Mouse (Mus musculus) erythroblast, adult 5-6 weeks (primary cell): ENCODE results near the gene Pdp2. TPM values are rescaled to one million over a fixed set of nuclear protein-coding genes. Genes with fewer than 3 reads are reported as not detected.
A peak's percentile ranks its signal among the peaks of the same experiment; 100 is the strongest.

Source experiments
- ATAC-seq: replicated peaks from 2 replicates; pipeline ENCODE4 v1.8.0; 2016; ENCODE audit warnings: moderate number of reproducible peaks, mild to moderate bottlenecking, moderate TSS enrichment, inconsistent platforms; ENCODE audit not compliant: poor library complexity, low FRiP score, severe bottlenecking
- total RNA-seq, 2 experiments: library from RNA; stranded (forward) in 1 of 2; stranded (reverse) in 1 of 2; fragments of 150-400 nt in 1 of 2; fragments of 200-764, 138-1000 nt in 1 of 2; gene quantifications; 2 replicates each; pipeline versions ENCODE4 v1.2.3 to v1.2.4; 2015 to 2017; ENCODE audit warnings: low replicate concordance in 2 of 2

The Pdp2 gene
- total RNA-seq, 2 experiments from 2014 or later: 0.38 to 1.3 TPM

DNA sequence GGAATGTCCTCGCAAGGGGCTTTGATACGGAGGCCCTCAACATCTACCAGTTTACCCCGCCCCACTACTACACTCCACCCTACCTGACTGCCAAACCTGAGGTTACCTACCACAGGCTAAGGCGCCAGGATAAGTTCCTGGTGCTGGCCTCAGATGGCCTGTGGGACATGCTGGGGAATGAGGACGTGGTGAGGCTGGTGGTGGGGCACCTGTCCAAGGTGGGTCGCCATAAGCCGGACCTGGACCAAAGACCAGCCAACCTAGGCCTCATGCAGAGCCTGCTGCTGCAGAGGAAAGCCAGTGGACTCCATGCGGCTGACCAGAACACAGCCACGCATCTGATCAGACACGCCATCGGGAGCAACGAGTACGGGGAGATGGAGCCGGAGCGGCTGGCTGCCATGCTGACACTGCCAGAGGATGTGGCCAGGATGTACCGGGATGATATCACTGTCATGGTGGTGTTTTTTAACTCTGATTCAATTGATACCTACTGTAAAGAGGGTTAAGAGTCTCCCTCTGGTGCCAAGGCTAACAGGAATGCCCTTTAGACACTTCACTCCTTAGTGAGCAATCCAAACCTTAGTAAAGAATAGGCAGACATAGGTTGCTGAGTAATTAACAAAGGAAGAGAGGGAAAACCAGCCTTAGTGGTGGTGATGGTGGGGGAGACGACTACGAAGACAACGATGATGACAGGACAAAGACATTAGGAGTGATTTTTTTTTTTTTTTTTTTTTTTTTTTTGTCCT lies 3.5 kb downstream of the Pdp2 start:
- no peak for ATAC-seq

DNA sequence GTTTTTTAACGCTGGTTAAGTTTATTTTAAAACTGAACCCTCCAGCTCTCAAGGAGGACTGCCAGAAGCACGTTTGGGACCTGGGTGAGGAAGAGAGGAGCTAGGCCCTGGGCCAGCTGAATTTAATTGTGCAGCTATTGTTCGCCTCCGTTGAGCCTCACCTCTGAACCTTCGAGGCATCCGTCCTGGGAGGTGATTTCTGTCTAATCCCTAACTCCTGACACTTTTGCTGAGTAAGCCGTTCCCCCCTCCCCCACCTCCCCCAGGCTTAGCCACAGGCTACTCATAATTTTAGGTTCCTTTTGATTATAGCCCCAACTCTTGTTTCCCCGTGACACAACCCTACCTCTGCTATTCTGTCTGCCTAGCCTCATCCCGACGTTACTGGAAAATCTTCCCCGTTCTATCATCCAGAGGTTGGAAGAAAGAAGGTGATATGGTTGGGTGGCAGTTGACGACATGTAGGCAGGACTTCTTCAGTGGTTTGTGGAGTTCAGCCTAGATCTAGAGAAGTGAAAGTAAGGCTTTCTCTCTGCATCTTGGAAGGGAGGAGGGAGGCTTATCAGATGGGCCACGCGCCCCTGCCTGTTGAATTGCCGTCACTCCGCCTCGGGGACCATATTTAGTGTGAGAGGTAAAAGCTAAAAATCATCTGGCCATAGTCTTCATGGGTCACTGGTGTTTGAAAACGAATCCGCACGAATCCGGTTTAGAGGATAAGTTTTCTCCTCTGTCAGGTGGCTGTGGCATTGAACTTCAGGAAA lies 4.7 kb downstream of the Pdp2 start:
- ATAC-seq: peak; percentile 73

DNA sequence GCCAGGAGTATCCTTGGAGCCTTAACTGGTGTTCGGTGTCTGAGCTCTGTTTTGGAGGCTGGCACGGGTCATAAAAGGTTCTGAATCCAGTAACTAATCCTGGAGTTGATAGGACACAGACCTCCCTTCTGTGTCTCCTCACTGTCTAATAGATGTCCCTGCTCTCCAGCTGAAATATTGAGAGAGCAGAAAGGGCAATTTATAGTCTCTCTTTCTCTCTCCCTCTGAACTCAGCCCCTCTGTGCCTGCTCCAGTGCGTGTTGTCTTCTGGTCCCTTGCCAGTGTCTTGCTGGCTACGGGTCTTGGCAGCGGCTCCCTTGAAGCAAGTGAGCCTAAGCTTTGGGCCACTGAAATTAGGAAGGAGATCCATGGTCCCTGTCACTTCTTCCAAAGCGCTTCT lies 6.4 kb downstream of the Pdp2 start:
- ATAC-seq: no peak

DNA sequence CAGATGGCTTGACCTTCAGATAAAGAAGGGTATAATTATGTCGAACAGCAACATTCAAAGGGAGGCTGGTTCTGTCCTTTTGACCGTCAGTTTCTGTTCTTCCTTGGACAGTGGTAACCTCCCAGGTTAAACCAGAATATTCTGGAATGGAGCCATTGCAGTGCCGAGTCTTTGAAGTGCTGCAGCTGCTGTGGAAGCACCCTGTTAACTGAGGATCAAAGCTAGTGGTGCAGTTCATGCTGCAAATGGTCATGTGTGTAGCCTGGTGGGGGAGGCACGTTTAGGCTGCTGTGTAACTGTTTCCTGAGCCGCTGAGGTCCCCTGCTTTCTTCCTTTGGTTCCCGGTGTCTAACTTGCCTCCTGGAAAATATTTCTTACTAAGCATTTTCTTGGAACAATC lies 7.2 kb downstream of the Pdp2 start:
- ATAC-seq: no peak

DNA sequence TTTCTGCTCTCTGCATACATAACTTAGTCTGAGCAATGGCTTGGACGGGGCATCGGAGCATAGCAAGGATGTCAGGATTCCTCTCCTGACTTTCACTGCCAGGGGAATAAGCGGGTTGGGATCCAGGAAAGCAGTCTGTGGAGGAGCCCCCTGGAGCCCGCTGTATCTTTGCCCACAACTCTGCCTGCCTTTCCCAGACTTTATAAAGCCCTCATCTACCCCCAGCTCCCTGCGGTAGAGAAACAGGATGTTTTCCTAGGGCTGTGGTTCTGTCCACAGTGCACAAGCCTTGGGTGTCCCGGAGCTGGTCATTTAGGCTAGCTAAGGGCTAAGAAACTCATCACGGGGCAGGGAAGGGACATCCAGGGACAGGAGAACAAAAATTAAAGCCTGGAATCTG lies 10.1 kb downstream of the Pdp2 start:
- no peak for ATAC-seq

DNA sequence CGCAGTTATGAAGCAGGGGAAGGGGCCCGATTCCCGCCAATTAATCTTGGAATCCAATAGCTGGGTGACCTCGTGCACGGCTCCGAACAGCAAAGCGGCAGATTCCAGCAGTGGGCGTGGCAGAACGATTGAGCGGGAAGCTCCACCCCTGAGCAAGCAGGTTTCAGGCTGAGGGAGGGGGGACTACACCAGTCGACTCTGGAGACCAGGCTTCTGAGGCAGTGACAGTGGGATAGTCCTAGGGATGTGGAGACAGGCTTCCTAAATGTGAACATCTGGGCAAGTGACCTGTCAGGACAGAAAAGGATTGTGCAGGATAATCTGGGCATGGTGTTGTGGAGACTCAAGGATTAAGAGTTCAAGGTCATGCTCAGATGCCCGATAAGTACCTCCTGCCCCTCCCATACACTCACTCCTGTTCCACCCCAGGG lies 10.7 kb downstream of the Pdp2 start:
- ATAC-seq: no peak

DNA sequence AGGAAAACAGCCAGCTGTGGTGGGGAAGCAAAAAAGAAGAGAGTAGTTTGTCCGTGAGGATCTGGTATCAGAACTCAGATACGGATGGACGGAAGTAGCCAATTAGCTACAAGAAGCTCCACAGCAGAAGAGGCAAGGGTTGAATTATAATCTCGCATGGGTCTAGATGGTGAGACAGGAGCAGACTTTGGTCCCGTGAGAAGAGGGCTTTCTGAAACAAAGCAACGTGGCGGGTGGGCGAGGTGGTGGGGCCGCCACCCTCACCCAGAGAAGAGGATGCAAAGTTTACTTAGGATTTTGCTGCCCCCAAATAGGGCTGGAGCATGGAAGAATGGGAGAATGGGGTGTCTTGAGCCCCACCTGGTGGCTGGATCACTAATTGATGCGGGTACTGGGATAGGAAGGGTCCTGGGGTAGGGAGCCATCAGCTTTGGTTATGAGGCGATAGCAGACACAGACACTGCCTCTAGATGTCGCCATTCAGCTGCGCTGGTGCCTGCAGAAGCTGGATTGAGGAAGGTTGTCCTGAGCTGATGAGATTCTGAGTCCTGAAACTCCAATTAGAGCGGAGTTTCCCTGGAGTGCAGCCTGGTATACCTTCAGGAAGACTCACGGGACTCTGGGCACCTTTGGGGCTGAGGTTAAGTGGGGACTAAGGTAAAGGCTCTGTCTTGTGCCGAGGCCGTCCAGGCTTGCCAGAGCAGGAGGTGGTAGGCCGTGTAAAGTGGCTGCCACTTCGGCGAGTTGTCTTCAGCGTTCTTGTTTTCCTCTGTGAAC lies 11.4 kb downstream of the Pdp2 start:
- ATAC-seq: peak; percentile 86

DNA sequence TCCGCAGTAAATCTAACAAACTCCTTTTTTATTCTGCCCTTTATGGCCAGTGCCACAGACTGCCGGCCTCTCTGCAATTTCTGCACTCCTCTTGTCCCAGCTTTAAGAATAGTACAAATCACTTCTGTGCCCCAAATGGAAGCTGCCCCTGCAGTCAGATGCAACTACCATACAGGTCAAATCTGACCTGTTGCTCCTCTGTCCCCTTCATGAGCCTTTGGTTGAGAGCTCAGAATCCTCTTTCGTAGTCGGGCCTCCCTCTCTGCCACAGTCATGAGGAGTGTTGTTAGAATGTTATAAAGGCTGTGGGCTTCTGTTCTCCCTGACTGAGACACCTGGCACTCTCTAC lies 12.0 kb downstream of the Pdp2 start:
- no peak for ATAC-seq

DNA sequence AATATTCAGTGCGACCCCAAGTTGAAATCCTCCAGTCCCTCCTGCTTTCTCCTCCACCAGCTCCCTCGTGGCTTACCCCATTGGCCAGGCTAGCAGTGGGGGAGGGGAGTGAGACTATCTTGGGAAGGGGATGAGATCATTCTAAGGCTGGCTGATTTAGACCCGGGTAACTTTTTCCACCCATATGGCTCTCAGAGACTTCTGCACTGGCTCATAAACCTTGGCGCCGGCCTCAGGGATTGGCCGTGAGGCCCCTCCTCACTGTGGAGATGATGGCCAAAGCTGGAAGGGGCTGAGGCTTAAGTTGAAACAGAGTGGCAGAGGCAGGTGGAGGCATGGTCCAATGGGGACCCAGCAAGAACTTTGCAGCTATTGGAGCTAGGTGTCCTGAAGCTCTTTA lies 15.1 kb downstream of the Pdp2 start:
- ATAC-seq: no peak

DNA sequence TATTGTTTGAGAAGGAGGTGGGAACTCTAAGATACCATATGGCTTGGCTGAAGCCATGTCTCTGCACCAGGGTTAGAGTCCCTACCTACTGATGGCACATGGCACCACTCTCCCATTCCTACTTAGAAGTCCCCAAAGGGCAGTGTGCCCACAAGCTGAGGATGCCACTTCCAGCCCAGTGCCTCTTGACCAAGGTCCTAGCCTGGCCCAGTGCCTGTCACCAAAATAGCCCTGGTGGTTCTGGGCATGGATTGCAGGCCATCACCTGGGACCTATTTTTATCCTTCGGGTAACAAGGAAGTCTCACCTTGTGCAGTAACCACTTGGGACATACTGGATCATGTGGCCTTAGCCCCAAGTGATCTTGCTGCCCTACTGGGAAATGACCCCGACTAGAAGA lies 16.7 kb downstream of the Pdp2 start:
- ATAC-seq: no peak

DNA sequence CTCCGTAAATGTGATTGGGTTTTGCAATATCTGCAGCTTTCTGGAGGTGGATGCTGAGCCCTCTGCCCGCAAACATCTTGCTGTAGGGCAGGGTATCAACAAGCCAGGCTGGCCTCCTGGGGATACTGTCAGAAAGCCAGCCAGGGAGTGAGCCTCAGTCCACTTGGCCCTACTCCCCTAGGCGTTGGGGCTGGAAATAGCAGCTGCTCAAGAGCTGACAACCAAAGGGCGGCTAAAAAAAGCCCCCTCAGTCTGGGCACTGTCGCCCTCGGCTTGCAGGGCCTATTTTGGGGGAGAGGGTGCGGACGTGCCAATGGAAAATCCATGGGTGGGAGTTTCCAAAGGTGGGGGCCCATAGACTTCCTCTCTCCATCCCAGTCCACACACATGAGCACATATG lies 18.0 kb downstream of the Pdp2 start:
- ATAC-seq: no peak

DNA sequence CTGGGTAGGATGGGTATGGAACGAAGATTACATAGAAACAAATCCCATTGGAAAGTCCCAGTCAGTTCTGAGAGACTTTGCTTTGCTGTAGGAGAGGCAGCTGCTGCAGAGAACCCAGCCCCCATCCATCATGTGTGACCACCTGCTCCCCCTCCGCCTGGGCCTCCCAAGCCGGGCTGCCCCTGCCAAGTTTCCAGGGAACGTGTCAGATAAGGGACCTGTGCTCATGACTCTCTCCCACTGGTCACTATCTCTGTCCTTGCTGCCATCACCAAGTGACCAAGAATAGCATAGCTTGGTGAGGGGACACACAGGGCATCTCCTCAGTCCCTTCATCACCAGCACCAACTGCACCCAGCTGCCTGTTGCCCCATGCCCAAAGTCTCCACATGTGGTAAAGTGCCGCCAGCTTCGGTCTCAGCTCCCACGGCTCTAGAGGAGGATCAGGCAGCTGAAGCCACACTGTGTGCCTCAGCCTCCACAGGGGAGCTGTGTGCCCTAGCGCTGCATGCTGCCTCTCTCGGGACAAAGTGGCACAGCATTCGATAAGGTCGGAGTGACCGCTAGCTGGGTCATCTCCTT lies 19.0 kb downstream of the Pdp2 start:
- no peak for ATAC-seq

DNA sequence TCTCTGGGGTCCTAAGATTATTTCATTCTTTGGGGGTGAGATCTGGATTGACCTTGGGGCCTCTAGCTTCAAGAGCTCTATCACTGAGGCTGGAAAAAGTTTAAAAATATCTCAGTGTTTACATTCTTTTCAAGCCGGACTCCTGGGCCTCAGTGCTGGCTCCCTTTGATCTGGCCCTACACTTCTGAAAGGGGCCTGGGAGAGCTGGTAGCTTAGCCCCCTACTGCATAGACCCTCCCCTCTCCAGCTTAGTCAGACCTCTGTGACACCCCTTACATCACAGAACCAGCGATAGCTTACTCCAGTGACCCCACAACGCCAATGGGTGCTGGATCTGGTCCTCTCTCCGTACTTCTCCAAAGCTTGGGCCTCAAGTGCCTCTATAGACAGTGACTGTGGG lies 20.4 kb downstream of the Pdp2 start:
- ATAC-seq: no peak

DNA sequence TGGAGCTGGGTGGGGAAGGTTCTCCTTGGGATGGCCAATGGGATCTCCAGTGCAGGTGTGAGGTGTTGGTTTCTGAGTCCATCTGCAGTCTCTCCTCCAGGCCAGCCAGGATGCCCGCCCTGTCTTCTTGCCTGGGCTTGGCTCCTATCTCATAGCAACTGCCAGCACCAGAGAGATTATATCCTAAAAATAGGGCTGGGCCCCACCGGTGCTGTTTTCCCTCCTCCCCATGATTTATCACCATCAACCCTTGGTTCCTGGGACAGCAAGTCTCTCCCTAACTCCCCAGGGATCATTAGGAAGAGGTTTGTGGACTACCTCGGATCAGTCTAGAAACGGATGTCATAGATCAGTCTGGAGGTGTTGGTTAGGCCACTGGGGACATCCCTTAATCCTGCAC lies 21.9 kb downstream of the Pdp2 start:
- no peak for ATAC-seq

DNA sequence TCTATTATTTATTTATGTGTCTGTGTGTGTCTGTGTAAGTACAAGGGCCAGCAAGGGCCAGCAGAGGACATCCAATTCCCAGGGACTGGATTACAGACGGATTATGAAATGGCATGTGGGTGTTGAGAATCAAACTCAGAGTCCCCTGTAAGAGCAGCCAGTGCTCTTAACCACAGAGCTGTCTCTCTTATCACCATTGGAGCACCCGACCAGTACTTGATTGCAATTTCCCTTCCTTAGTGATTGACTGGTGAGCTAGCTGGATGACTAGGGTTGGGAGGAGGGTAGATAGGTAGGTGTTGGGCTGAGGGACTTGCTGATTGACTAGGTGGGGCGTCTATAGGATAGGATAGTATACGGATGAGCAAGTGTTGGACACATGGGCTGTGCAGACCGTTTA lies 29.5 kb downstream of the Pdp2 start:
- no peak for ATAC-seq

DNA sequence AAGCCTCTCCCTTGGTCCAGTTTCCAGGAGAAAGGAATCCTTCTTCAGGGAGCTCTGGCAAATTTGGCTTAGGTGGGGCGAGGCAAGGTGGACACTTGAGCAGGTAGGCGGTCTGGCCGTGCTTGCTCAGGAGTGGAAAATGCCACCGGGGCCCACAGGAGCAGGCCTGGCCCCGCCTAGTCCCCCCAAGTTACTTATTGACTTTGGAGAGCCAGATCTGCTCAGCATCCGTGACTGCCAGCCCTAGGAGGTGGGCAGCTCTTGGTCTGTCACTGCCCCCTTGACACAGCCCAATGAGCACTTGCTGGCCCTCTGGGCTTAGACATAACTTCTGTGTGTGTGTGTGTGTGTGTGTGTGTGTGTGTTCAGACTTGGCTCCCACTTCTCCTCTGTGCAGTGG lies 32.9 kb downstream of the Pdp2 start, which contains the start of gene Cdh16:
Cdh16 (minus strand) TSS at position 236 of the 400 bp plus-strand sequence.
- ATAC-seq: no peak

DNA sequence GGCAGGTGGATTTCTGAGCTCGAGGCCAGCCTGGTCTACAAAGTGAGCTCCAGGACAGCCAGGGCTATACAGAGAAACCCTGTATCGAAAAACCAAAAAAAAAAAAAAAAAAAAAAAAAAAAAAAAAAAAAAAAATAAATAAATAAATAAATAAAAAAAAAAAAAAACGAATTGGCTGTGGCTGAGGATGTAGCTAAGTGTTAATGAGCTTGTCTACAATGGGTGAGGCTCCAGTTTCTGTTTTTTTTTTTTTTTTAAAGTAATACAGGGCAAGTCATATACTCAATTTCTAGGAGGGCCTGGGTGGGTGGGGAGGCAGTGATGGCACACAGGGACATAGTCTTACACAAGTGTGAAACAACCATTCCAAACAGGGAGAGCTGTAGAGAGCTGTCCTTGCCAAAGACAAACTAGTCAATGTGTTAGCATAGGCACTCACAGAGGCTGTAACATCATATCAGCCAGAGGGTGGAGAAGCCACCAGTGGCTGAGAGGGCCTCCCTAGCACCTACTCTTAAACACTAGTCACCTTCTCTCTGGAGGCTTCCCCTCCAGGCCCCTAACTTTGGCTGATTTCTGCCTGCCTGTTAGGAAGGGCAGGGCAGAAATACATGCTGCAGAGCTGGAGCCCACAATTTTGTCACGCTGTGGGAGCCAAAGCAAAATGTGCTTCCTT lies 36.0 kb downstream of the Pdp2 start:
- ATAC-seq: no peak

DNA sequence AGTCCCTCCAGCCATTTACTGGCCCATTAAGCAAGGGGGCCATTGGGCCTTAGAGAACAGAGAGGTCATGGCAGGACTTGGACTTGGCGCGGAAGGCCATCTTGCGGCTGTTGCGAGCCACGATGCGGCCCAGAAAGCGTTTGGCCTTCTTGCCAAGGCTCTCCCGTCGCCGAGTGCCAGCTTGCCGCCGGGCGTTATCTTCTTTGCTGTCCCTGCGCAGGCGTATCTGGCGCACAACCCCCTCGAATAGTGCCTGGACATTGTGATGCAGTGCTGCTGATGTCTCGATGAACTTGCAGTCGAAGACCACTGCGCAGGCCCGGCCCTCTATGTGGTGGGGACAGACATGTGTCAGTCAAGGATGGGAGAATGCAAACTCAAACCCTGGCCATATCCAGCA lies 37.2 kb downstream of the Pdp2 start:
- no peak for ATAC-seq

DNA sequence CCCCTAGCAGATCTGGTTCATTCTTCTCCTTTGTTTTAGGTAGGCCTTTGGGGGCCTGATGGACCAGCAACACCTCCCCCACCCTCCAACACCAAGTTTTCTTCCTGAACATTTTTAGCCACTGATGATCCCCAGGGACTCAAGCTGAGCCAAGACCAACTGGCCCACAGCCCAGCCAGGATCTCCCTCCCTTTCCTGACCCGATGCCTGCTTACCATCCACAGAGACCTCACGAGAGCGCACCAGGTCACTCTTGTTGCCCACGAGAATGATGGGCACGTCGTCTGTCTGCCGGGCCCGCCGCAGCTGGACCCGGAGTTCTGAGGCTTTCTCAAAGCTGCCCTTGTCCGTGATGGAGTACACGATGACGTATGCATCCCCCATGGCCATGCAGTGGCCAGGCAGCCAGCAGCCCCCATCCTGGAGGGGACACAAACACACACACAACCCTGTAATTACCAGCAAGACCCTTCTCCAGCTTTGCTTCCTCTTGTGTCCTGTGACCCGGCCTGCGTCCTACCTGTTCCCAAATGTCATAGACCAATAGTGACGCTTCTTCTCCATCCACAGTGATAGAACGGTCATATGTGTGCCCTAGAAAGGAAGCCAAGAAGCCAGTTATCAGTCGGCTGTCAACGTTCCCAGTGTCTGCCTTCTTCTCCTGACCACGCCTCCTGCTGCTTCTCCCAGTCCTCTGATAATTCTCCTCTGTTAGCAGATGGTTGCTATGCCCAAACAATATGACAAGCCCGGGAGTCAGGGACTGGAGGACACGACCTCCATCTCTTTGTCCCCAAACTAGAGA lies 38.3 kb downstream of the Pdp2 start:
- ATAC-seq: no peak
